ENCODE assay signal across 16 mouse cellular contexts in the genomic region with DNA sequence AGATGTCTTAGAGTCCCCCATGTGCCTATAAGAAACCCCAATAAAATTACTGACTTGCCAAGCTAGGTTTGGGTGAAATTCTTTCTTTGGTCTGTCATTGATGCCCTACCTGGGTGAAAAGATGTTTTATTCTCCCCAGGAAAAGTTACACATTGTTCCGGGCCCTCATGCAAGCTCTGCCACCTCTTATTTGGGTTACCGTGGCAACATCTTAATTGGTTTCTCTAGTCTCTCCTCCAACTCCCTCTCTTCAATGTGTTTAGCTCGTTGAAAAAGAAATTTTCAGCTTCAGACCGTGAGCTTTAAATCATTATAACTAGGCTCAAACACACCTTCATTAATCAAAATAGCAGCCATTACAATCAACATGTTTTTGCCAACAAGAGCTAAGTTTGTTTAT. TPM values are rescaled to one million over a fixed set of nuclear protein-coding genes. Genes with fewer than 3 reads are reported as not detected.
"Had no signal": no experiment of that assay in that cellular context is flagged by ENCODE, and none has a peak within 500 bp of the region (broad histone marks: within the 10 kb centered on the region; RNA-seq: fewer than 3 reads in every experiment).

No protein-coding gene starts in this region.

- H3K4me3 ChIP-seq: limb, embryonic 15.5 days; liver, embryonic 12.5 days; myocyte; neural tube, embryonic 12.5 days had no signal

- H3K4me2 ChIP-seq: limb, embryonic 15.5 days; liver, embryonic 12.5 days; lung, embryonic 14.5 days; midbrain, embryonic 11.5 days; neural tube, embryonic 12.5 days had no signal

- H3K27me3 ChIP-seq: limb, embryonic 15.5 days; liver, embryonic 12.5 days; neural tube, embryonic 12.5 days had no signal

- ATAC-seq: intestine, postnatal 0 days; liver, embryonic 12.5 days had no signal

- H3K9me3 ChIP-seq: limb, embryonic 15.5 days; liver, embryonic 12.5 days; neural tube, embryonic 12.5 days had no signal

- DNase-seq: kidney, adult 8-10 months; kidney, postnatal 25 days; layer of hippocampus, postnatal 36 days; lung, embryonic 14.5 days; lung, postnatal 10 days; lung, postnatal 4 days; thymus, postnatal 4 days had no signal

- H3K36me3 ChIP-seq: limb, embryonic 15.5 days; liver, embryonic 12.5 days; neural tube, embryonic 12.5 days had no signal

- H3K27ac ChIP-seq: limb, embryonic 15.5 days; liver, embryonic 12.5 days; neural tube, embryonic 12.5 days had no signal

- H3K4me1 ChIP-seq: neural tube, embryonic 12.5 days had no signal

- H3K9ac ChIP-seq: limb, embryonic 15.5 days; liver, embryonic 12.5 days; lung, embryonic 14.5 days; neural tube, embryonic 12.5 days had no signal

RNA-seq across cellular contexts. Expression of a gene that starts 28.5 kb away (rescaled TPM):
- total RNA-seq: layer of hippocampus, postnatal 36 days; megakaryocyte, adult 5-6 weeks; neutrophil, adult 5-6 weeks had no signal
- polyA plus RNA-seq: spleen, adult 2 months had no signal
